Mouse (Mus musculus): Measurements from ENCODE around the gene Uhrf1. TPM values are rescaled to one million over a fixed set of nuclear protein-coding genes. Genes with fewer than 3 reads are reported as not detected.
A peak's percentile ranks its signal among the peaks of the same experiment; 100 is the strongest.
"Not testable (repeated sequence)": the region's sequence is repeated elsewhere in the genome, so short reads cannot be mapped to it uniquely, and the experiment has no call there.

Uhrf1 gene
- polyA plus RNA-seq, 2 experiments: 76.0 to 86.2 TPM

GRCm38 (mm10) chr17:56257181-56257894, 45.8 kb upstream of the Uhrf1 start:
- peak overlapping the region; percentile 69 for H3K9ac ChIP-seq (replicated peaks)
- peak overlapping the region; percentile 93 for H3K4me2 ChIP-seq (ENCODE audit: low read depth)
- WGBS (ENCODE audit: insufficient replicate concordance): 5% methylated on average over 54 of the region's 58 CpGs
- no peaks in the 10 kb centered on the region for H3K9me3 ChIP-seq (ENCODE audit: control insufficient read depth, low read length)
- peaks cover 25% of the 10 kb centered on the region for H3K36me3 ChIP-seq (replicated peaks; ENCODE audit: control insufficient read depth, insufficient read depth, low read depth)
- ATAC-seq (ENCODE audit: insufficient read depth): no peak
- H3K27me3 ChIP-seq (ENCODE audit: control insufficient read depth, insufficient read depth, low read length): no peaks in the 10 kb centered on the region
- no peak for TF ChIP-seq EP300 (IDR thresholded peaks at IDR 0.05; ENCODE audit: low read depth)
- no peak for TF ChIP-seq CTCF (IDR thresholded peaks at IDR 0.05; ENCODE audit: low read depth)
- peaks cover 0 to 6% of the 10 kb centered on the region in 2 experiments; a peak in 3 of 4 replicates for H3K4me1 ChIP-seq (replicated peaks; ENCODE audit: control insufficient read depth in 2 of 2, insufficient read depth in 2 of 2, low read length in 1 of 2)
- peak overlapping the region; percentile 68 to 82 for H3K4me3 ChIP-seq (ENCODE audit: insufficient read depth in 1 of 2, low read depth in 2 of 2, low read length in 2 of 2)
- H3K27ac ChIP-seq: no peak overlapping the region
- DNase-seq (ENCODE audit: low read depth in 3 of 3, low spot score in 3 of 3): no peak

GRCm38 (mm10) chr17:56258269-56258668, 44.9 kb upstream of the Uhrf1 start:
- peaks cover 25% of the 10 kb centered on the region for H3K36me3 ChIP-seq (replicated peaks; ENCODE audit: control insufficient read depth, insufficient read depth, low read depth)
- not testable (repeated sequence) for ATAC-seq (ENCODE audit: insufficient read depth); DNase-seq (ENCODE audit: low read depth in 3 of 3, low spot score in 3 of 3); H3K4me3 ChIP-seq (ENCODE audit: insufficient read depth in 1 of 2, low read depth in 2 of 2, low read length in 2 of 2); H3K27ac ChIP-seq; H3K9ac ChIP-seq (replicated peaks); H3K4me1 ChIP-seq (replicated peaks; ENCODE audit: control insufficient read depth in 2 of 2, insufficient read depth in 2 of 2, low read length in 1 of 2); H3K27me3 ChIP-seq (ENCODE audit: control insufficient read depth, insufficient read depth, low read length); H3K9me3 ChIP-seq (ENCODE audit: control insufficient read depth, low read length)
- peak overlapping the region; percentile 93 for H3K4me2 ChIP-seq (ENCODE audit: low read depth)
- WGBS (ENCODE audit: insufficient replicate concordance): 84% methylated on average over 19 of the region's 19 CpGs

GRCm38 (mm10) chr17:56258812-56259211, 44.3 kb upstream of the Uhrf1 start:
- not testable (repeated sequence) for H3K27me3 ChIP-seq (ENCODE audit: control insufficient read depth, insufficient read depth, low read length); H3K27ac ChIP-seq; H3K4me1 ChIP-seq (replicated peaks; ENCODE audit: control insufficient read depth in 2 of 2, insufficient read depth in 2 of 2, low read length in 1 of 2); ATAC-seq (ENCODE audit: insufficient read depth); H3K9ac ChIP-seq (replicated peaks); H3K9me3 ChIP-seq (ENCODE audit: control insufficient read depth, low read length); DNase-seq (ENCODE audit: low read depth in 3 of 3, low spot score in 3 of 3)
- Histone ChIP-seq H3K4me2 (ENCODE audit: low read depth) (peak overlapping the region; percentile 29), H3K4me3 (ENCODE audit: insufficient read depth in 1 of 2, low read depth in 2 of 2, low read length in 2 of 2) (peak overlapping the region in 1 of 2 experiments; percentile 18; a peak in 1 of 4 replicates), H3K36me3 (replicated peaks; ENCODE audit: control insufficient read depth, insufficient read depth, low read depth) (peaks cover 25% of the 10 kb centered on the region)
- WGBS (ENCODE audit: insufficient replicate concordance): 69% methylated on average over 2 of the region's 2 CpGs

GRCm38 (mm10) chr17:56259301-56260037, 43.7 kb upstream of the Uhrf1 start:
- Histone ChIP-seq H3K27me3 (ENCODE audit: control insufficient read depth, insufficient read depth, low read length) (no peaks in the 10 kb centered on the region), H3K27ac (no peak overlapping the region), H3K4me1 (replicated peaks; ENCODE audit: control insufficient read depth in 2 of 2, insufficient read depth in 2 of 2, low read length in 1 of 2) (peaks cover 0 to 6% of the 10 kb centered on the region in 2 experiments; a peak in 3 of 4 replicates), H3K9me3 (ENCODE audit: control insufficient read depth, low read length) (no peaks in the 10 kb centered on the region), H3K9ac (replicated peaks) (no peak overlapping the region), H3K4me3 (ENCODE audit: insufficient read depth in 1 of 2, low read depth in 2 of 2, low read length in 2 of 2) (no peak overlapping the region), H3K36me3 (replicated peaks; ENCODE audit: control insufficient read depth, insufficient read depth, low read depth) (peaks cover 25% of the 10 kb centered on the region), H3K4me2 (ENCODE audit: low read depth) (peak overlapping the region; percentile 29)
- WGBS (ENCODE audit: insufficient replicate concordance): 79% methylated on average over 10 of the region's 10 CpGs
- ATAC-seq (ENCODE audit: insufficient read depth): no peak
- no peak for DNase-seq (ENCODE audit: low read depth in 3 of 3, low spot score in 3 of 3)
- TF ChIP-seq CTCF (IDR thresholded peaks at IDR 0.05; ENCODE audit: low read depth) (no peak), EP300 (IDR thresholded peaks at IDR 0.05; ENCODE audit: low read depth) (no peak)

GRCm38 (mm10) chr17:56261166-56261565, 42.0 kb upstream of the Uhrf1 start:
- Histone ChIP-seq H3K27me3 (ENCODE audit: control insufficient read depth, insufficient read depth, low read length) (no peaks in the 10 kb centered on the region), H3K9ac (replicated peaks) (no peak overlapping the region), H3K4me1 (replicated peaks; ENCODE audit: control insufficient read depth in 2 of 2, insufficient read depth in 2 of 2, low read length in 1 of 2) (peaks cover 0 to 7% of the 10 kb centered on the region in 2 experiments; a peak in 2 of 4 replicates), H3K27ac (no peak overlapping the region), H3K36me3 (replicated peaks; ENCODE audit: control insufficient read depth, insufficient read depth, low read depth) (peaks cover 25% of the 10 kb centered on the region), H3K4me2 (ENCODE audit: low read depth) (no peak overlapping the region), H3K9me3 (ENCODE audit: control insufficient read depth, low read length) (no peaks in the 10 kb centered on the region), H3K4me3 (ENCODE audit: insufficient read depth in 1 of 2, low read depth in 2 of 2, low read length in 2 of 2) (no peak overlapping the region)
- TF ChIP-seq EP300 (IDR thresholded peaks at IDR 0.05; ENCODE audit: low read depth): no peak
- no peak for TF ChIP-seq CTCF (IDR thresholded peaks at IDR 0.05; ENCODE audit: low read depth)
- no peak for ATAC-seq (ENCODE audit: insufficient read depth)
- no peak for DNase-seq (ENCODE audit: low read depth in 3 of 3, low spot score in 3 of 3)
- WGBS (ENCODE audit: insufficient replicate concordance): 79% methylated on average over 3 of the region's 3 CpGs

Data from liver, embryonic 14.5 days (tissue).